Mouse (Mus musculus): ENCODE data around the gene 5730522E02Rik. TPM values are rescaled to one million over a fixed set of nuclear protein-coding genes. Genes with fewer than 3 reads are reported as not detected.

Gene 5730522E02Rik
- polyA plus RNA-seq (2015; fragmentation: Nextera tagmentation; extraction: Ambion mirVana) = 0.54 and 1.0 TPM in 2 replicates

DNA sequence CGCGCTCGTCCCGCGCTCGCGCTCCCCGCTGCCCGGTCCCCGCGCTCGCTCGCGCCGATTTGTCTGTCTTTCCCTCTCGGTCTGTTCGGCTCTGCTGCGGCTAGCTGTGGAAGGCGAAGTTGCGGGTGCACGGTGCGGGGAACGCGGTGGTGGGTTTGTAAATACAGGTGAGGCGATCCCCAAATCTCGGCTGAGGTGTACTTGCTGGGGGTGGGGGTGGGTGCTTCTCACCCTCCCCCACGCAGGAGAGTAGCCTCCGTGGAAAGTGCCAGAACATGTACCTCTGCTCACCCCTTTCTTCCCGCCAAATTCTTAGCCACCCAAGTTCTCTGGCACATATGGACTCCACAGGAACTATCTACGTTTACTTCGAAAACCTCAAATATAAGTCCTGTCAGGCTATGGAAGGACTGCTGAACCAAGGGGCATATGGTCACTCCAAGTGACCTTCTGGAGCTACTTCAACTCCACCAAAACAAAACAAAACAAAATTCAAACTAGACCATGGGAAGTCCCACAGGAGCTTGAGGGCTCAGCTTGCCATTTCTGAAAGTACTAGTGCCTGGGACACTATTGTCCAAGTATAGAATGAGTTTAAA lies at the start of gene 5730522E02Rik:
Gene 5730522E02Rik, minus strand, starts transcription at position 182 of the 599 bp plus-strand sequence.

Small RNA genes within 50 kb of the gene (microRNA-seq; reads per million reads assigned to microRNA genes)
- gene Mir6372 = 0 reads per million in 2 experiments

Other genes with a start within 250 kb of the 5730522E02Rik start
- 7.0 and 8.6 TPM in 2 replicates for gene Fancl, start 175.4 kb upstream of the 5730522E02Rik start, polyA plus RNA-seq (2015; fragmentation: Nextera tagmentation; extraction: Ambion mirVana)

All from skeletal muscle tissue, postnatal 0 days (tissue).